Comparison of ENCODE assay signal across 21 mouse cellular contexts in the genomic region with DNA sequence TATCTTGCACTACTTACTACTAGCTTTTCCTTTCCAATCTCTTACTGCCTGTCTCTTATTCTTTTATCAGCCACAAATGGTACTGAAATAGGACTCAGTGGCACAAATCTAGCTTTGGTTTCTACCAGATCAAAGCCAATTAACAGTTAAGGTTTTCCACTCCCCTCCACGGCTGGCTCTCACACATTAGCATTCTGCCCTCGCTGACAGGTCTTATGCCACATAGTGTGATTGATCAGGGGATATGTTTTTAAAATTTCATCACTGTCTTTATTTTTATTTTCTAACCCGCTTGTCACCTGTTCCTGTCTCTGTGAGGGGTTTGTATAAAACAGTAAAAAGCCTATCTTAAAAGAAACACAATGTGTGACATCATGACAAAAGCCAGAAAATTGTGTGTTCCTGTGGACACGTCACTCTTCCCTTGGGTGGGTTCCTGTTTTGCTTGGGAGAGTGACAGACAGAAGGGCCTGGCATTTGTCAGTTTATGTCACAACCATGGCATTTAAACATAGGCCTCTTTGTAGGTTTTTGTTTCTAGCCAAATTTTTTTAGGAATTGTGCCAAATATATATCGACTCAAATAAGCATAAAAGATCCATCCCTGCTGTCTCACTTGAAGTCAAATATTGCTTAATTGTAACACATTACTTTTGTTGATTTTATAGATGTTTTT. TPM values are rescaled to one million over a fixed set of nuclear protein-coding genes. Genes with fewer than 3 reads are reported as not detected.
DNase-seq lines count a peak whose midpoint lies in the region; ATAC-seq and TF ChIP-seq lines count a peak whose summit lies in the region.
"Had no signal": no experiment of that assay in that cellular context is flagged by ENCODE, and none has a peak within 500 bp of the region (broad histone marks: within the 10 kb centered on the region; RNA-seq: fewer than 3 reads in every experiment).

No protein-coding gene starts in this region.

- peak; percentile 59 for ATAC-seq in lung, postnatal 0 days
- peak; percentile 88 for ATAC-seq in heart, embryonic 12.5 days (ENCODE audit: insufficient number of reproducible peaks, low FRiP score)
- ATAC-seq: intestine, embryonic 15.5 days; midbrain, embryonic 15.5 days had no signal

- no peaks in the 10 kb centered on the region for H3K9me3 ChIP-seq in heart, embryonic 10.5 days
- H3K9me3 ChIP-seq in lung, postnatal 0 days (ENCODE audit: low read length) = no peaks in the 10 kb centered on the region
- H3K9me3 ChIP-seq in heart, embryonic 12.5 days (replicated peaks) = peaks cover 4% of the 10 kb centered on the region; the same call in 1 of the 2 replicates
- H3K9me3 ChIP-seq: hindbrain, embryonic 12.5 days; intestine, embryonic 15.5 days; midbrain, embryonic 15.5 days; stomach, embryonic 15.5 days had no signal

- peaks cover 10% of the 10 kb centered on the region for H3K4me1 ChIP-seq in heart, embryonic 10.5 days
- H3K4me1 ChIP-seq in lung, postnatal 0 days (ENCODE audit: insufficient read depth, low read depth, low read length) = peaks cover 4% of the 10 kb centered on the region; the same call in 1 of the 2 replicates
- peaks cover 11% of the 10 kb centered on the region for H3K4me1 ChIP-seq in heart, embryonic 12.5 days (replicated peaks)
- H3K4me1 ChIP-seq: embryonic facial prominence, embryonic 13.5 days; hindbrain, embryonic 12.5 days; intestine, embryonic 15.5 days; midbrain, embryonic 15.5 days; stomach, embryonic 15.5 days had no signal

- no peak overlapping the region for H3K27ac ChIP-seq in heart, embryonic 10.5 days
- peak overlapping the region; percentile 32; the same call in 1 of the 2 replicates for H3K27ac ChIP-seq in lung, postnatal 0 days (ENCODE audit: low read length)
- peak overlapping the region; percentile 87 for H3K27ac ChIP-seq in heart, embryonic 12.5 days (ENCODE audit: poor library complexity, severe bottlenecking)
- H3K27ac ChIP-seq: embryonic facial prominence, embryonic 13.5 days; hindbrain, embryonic 12.5 days; intestine, embryonic 15.5 days; kidney, postnatal 0 days; midbrain, embryonic 15.5 days; stomach, embryonic 15.5 days had no signal

- WGBS in heart, embryonic 10.5 days = 29% methylated on average over 5 of the region's 5 CpGs
- 29% methylated on average over 5 of the region's 5 CpGs for WGBS in lung, postnatal 0 days
- WGBS in heart, embryonic 12.5 days = 21% methylated on average over 5 of the region's 5 CpGs

- no peak overlapping the region for H3K4me2 ChIP-seq in lung, postnatal 0 days (replicated peaks; ENCODE audit: low read depth, low read length)
- H3K4me2 ChIP-seq in heart, embryonic 12.5 days = no peak overlapping the region
- H3K4me2 ChIP-seq: embryonic facial prominence, embryonic 13.5 days; hindbrain, embryonic 12.5 days; intestine, embryonic 15.5 days; liver, embryonic 11.5 days; midbrain, embryonic 15.5 days; stomach, embryonic 15.5 days had no signal

- no peaks in the 10 kb centered on the region for H3K27me3 ChIP-seq in heart, embryonic 10.5 days (ENCODE audit: insufficient read depth, poor library complexity, severe bottlenecking)
- no peaks in the 10 kb centered on the region for H3K27me3 ChIP-seq in lung, postnatal 0 days (replicated peaks; ENCODE audit: insufficient read depth, low read length)
- H3K27me3 ChIP-seq in heart, embryonic 12.5 days (replicated peaks) = no peaks in the 10 kb centered on the region
- H3K27me3 ChIP-seq: CH12.LX; embryonic facial prominence, embryonic 13.5 days; hindbrain, embryonic 12.5 days; intestine, embryonic 15.5 days; midbrain, embryonic 15.5 days; stomach, embryonic 15.5 days had no signal

- H3K4me3 ChIP-seq in heart, embryonic 10.5 days = no peak overlapping the region
- H3K4me3 ChIP-seq in lung, postnatal 0 days (ENCODE audit: low read depth, low read length) = no peak overlapping the region
- no peak overlapping the region for H3K4me3 ChIP-seq in heart, embryonic 12.5 days
- H3K4me3 ChIP-seq: embryonic facial prominence, embryonic 13.5 days; hindbrain, embryonic 12.5 days; intestine, embryonic 15.5 days; midbrain, embryonic 15.5 days; stomach, embryonic 15.5 days had no signal

- intact Hi-C loops in left cerebral cortex, postnatal 14 days (cut with DNase I) = loop anchor here (10.0 kb wide), 1 partner anchor 342 kb away; the partner anchor contains the start of gene Rims1

- no peak for TF ChIP-seq CTCF in lung, postnatal 0 days (IDR thresholded peaks at IDR 0.05)

- peak; percentile 18 to 19 for DNase-seq in heart, adult 9 months (ENCODE audit: low spot score in 2 of 2)
- DNase-seq in heart, embryonic 10.5 days (ENCODE audit: low spot score) = no peak
- DNase-seq in lung, postnatal 0 days (ENCODE audit: low spot score) = peak; percentile 36
- no peak for DNase-seq in lung, postnatal 25 days (ENCODE audit: low spot score)
- DNase-seq in heart, postnatal 4 days = peak; percentile 32
- no peak for DNase-seq in left cerebral cortex, postnatal 14 days (ENCODE audit: low spot score in 2 of 2)
- DNase-seq: adrenal gland, postnatal 25 days; cerebellum, postnatal 36 days; gastrocnemius, postnatal 10 days; spleen, adult 18-20 months had no signal

- no peak overlapping the region for H3K9ac ChIP-seq in lung, postnatal 0 days (replicated peaks; ENCODE audit: low read depth)
- no peak overlapping the region for H3K9ac ChIP-seq in heart, embryonic 12.5 days
- H3K9ac ChIP-seq: embryonic facial prominence, embryonic 13.5 days; hindbrain, embryonic 12.5 days; intestine, embryonic 15.5 days; midbrain, embryonic 15.5 days; stomach, embryonic 15.5 days had no signal

- no peak for TF ChIP-seq EP300 in lung, postnatal 0 days (IDR thresholded peaks at IDR 0.05)

- no peaks in the 10 kb centered on the region for H3K36me3 ChIP-seq in heart, embryonic 10.5 days
- no peaks in the 10 kb centered on the region for H3K36me3 ChIP-seq in lung, postnatal 0 days (ENCODE audit: insufficient read depth, low read length)
- no peaks in the 10 kb centered on the region for H3K36me3 ChIP-seq in heart, embryonic 12.5 days
- H3K36me3 ChIP-seq: embryonic facial prominence, embryonic 13.5 days; hindbrain, embryonic 12.5 days; intestine, embryonic 15.5 days; midbrain, embryonic 15.5 days; stomach, embryonic 15.5 days had no signal

RNA-seq across cellular contexts. Expression of gene 4933415F23Rik, which starts 44.3 kb away (rescaled TPM):
- not detected in 2 replicates for polyA plus RNA-seq in heart, embryonic 10.5 days (2016; fragmentation: Nextera tagmentation; extraction: Ambion mirVana)
- polyA plus RNA-seq in lung, postnatal 0 days (2015; fragmentation: Nextera tagmentation; extraction: Ambion mirVana) = not detected in 2 replicates
- polyA plus RNA-seq in heart, embryonic 12.5 days (2016; fragmentation: Nextera tagmentation; extraction: Ambion mirVana) = not detected in 2 replicates
- not detected for total RNA-seq in heart, postnatal 4 days (2021)
- total RNA-seq in left cerebral cortex, postnatal 14 days (2021) = not detected
- total RNA-seq: adrenal gland, postnatal 25 days; CH12.LX; left cerebral cortex, adult 8-10 months; megakaryocyte, adult 5-6 weeks had no signal
- polyA plus RNA-seq: embryonic facial prominence, embryonic 13.5 days; hindbrain, embryonic 12.5 days; intestine, embryonic 15.5 days; kidney, postnatal 0 days; liver, embryonic 11.5 days; midbrain, embryonic 15.5 days; stomach, embryonic 15.5 days had no signal

Comparison
In these comparisons a context has a peak if more than half of its experiments do, and no peak if none do; other contexts are left out.
1. DNase-seq: peak in heart, adult 9 months (2 of 2), lung, postnatal 0 days (single experiment) and heart, postnatal 4 days (single experiment); none in heart, embryonic 10.5 days (single experiment), lung, postnatal 25 days (single experiment) and left cerebral cortex, postnatal 14 days (0 of 2).